Mouse (Mus musculus) midbrain, embryonic 10.5 days (tissue): ENCODE data around the gene Atf5. TPM values are rescaled to one million over a fixed set of nuclear protein-coding genes. Genes with fewer than 3 reads are reported as not detected.

Source experiments
- DNase-seq: peaks from one replicate; pipeline ENCODE4 v3.0.0-alpha.2; 2017; ENCODE audit warnings: low spot score
- H3K27ac ChIP-seq: fragments of 300-500 bp; sonication (generic); replicated peaks from 2 replicates; pipeline ENCODE4 v1.5.1; 2016; ENCODE audit warnings: mild to moderate bottlenecking
- H3K27me3 ChIP-seq: fragments of 300-500 bp; sonication (generic); 2 replicates; pipeline ENCODE4 v1.6.1; 2016; ENCODE audit warnings: low read depth, mild to moderate bottlenecking; ENCODE audit not compliant: poor library complexity, severe bottlenecking
- H3K36me3 ChIP-seq: fragments of 300-500 bp; sonication (generic); 2 replicates; pipeline ENCODE4 v1.6.1; 2016; ENCODE audit warnings: mild to moderate bottlenecking, moderate library complexity
- H3K4me1 ChIP-seq: fragments of 300-500 bp; sonication (generic); 2 replicates; pipeline ENCODE4 v1.6.1; 2016
- H3K4me3 ChIP-seq: fragments of 300-500 bp; sonication (generic); 2 replicates; pipeline ENCODE4 v1.5.1; 2016; ENCODE audit warnings: mild to moderate bottlenecking, moderate library complexity
- H3K9me3 ChIP-seq: fragments of 300-500 bp; sonication (generic); replicated peaks from 2 replicates; pipeline ENCODE4 v1.6.1; 2016; ENCODE audit warnings: mild to moderate bottlenecking
- WGBS: fragments of 180-500 bp; shearing (Covaris S2); methylation state at CpG from one replicate; pipeline ENCODE4 v1.1.7; 2016; 5-methylcytosine and 5-hydroxymethylcytosine counted together
- polyA plus RNA-seq: library from polyadenylated mRNA; unstranded; fragments of >200 nt; fragmentation: Nextera tagmentation; extraction: Ambion mirVana; gene quantifications from 2 replicates; pipeline ENCODE4 v1.2.1, GENCODE M21; 2016

The Atf5 gene
- polyA plus RNA-seq, 1 experiment from 2014 or later: 4.6 TPM

DNA sequence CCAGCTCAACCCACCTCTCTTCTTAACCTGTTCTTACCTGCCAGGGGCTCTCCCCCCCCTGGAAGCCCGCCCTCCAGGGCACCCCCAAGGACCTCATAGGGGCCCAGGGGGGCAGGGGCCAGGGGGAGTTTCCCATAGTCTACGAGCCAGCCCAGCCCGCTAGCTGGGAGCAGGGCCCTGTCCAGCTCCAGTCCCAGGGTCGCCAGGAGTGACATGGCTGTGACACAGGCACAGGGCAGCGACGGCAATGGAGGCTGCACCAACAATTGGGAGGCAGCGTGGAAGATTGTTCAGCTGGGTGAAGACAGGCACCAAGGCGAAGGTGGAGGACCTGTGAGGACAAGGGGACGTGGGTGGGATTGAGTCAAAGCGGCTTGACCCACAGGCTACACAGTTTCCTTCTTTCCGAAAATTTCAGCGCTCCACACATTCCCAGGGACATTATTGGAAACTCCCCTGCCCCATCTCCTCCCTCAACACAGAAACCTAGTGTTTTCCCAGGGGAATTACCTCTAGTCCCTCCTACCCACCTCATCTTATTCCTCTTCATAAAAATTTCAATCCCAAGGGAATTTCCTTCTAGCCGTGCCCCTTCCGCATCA, 1.4 kb downstream of the Atf5 start:
- peak overlapping the region; percentile 88 for H3K4me3 ChIP-seq
- H3K27ac ChIP-seq: peak overlapping the region; percentile 99
- peaks cover 56% of the 10 kb centered on the region for H3K36me3 ChIP-seq
- H3K4me1 ChIP-seq: peaks cover 43% of the 10 kb centered on the region
- H3K27me3 ChIP-seq: no peaks in the 10 kb centered on the region
- DNase-seq: no peak
- 35% methylated on average over 14 of the region's 14 CpGs for WGBS
- H3K9me3 ChIP-seq: no peaks in the 10 kb centered on the region

DNA sequence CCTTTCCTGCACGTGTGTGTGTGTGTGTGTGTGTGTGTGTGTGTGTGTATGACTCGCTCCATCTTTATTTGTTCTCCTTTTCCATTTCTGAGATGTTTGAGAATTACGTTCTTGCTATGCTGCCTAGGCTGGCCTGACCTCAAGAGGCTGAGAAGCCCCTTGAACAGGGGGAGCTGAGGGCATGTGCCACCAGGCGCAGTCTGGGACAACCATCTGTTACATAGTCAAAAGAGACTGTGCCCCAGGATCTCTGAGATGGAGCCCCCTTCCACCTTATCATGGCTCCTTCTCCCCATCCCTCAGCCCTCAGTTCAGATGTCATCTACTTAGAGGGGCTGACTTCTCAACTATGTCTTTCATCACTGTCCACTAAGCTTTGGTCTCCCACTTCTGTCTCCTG, 2.0 kb downstream of the Atf5 start:
- WGBS: 87% methylated on average over 4 of the region's 4 CpGs
- no peaks in the 10 kb centered on the region for H3K27me3 ChIP-seq
- H3K36me3 ChIP-seq: peaks cover 50% of the 10 kb centered on the region
- H3K27ac ChIP-seq: peak overlapping the region; percentile 99
- H3K4me3 ChIP-seq: peak overlapping the region; percentile 88
- DNase-seq: no peak
- peaks cover 37% of the 10 kb centered on the region for H3K4me1 ChIP-seq
- no peaks in the 10 kb centered on the region for H3K9me3 ChIP-seq

DNA sequence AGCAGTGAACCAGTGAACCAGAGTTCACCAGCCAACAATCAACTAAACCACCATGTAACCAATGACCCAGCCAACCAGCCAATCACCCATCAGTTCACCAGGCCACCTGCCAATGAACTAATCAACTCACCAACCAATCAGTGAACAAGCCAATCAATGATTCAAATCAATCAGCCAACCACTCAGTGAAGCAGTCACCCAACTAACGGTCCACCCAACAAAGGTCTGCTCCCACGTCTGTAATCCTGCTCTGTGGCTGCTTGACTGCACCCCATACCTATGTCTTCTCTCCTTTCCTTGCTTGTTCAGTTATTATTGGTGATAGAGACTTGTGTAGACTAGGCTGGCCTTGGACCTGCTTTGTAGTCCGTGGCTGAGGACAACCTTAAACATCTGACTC, 2.5 kb downstream of the Atf5 start:
- no peaks in the 10 kb centered on the region for H3K9me3 ChIP-seq
- H3K4me3 ChIP-seq: no peak overlapping the region
- H3K4me1 ChIP-seq: peaks cover 32% of the 10 kb centered on the region
- no peak for DNase-seq
- 88% methylated on average over 3 of the region's 3 CpGs for WGBS
- H3K36me3 ChIP-seq: peaks cover 46% of the 10 kb centered on the region
- no peak overlapping the region for H3K27ac ChIP-seq
- no peaks in the 10 kb centered on the region for H3K27me3 ChIP-seq

DNA sequence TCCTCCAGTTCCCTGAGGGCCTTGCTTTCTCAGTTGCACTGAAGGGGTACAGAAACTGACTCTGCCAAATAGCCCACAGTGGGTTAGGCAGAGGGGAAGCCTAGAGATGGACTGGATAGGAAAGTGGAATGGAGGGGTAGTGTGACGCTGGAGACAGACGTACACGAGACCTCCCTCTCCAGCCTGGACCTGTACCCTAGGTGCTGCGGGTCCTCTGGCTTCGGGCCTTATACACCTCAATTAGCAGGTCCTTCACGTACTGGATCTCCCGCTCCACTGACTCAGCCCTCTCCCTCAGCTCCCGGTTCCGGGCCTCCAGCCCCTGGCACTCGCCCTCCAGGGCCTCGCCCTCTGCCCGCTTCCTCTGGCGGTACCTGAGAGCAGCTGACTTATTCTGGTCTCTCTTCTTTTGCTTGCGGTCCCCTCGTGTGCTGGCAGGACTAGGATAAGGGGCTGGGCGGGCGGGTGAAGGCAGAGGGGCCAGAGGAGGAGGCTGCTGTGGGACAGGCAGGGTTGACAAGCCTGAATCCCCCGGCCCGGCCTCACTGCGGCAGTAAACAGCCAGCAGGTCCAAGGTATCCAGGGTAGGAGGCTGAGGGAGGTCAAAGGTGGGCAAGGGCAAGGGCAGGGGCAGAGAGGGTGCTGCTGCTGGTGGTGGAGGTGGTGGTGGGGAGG, 3.7 kb downstream of the Atf5 start:
- H3K27ac ChIP-seq: no peak overlapping the region

DNA sequence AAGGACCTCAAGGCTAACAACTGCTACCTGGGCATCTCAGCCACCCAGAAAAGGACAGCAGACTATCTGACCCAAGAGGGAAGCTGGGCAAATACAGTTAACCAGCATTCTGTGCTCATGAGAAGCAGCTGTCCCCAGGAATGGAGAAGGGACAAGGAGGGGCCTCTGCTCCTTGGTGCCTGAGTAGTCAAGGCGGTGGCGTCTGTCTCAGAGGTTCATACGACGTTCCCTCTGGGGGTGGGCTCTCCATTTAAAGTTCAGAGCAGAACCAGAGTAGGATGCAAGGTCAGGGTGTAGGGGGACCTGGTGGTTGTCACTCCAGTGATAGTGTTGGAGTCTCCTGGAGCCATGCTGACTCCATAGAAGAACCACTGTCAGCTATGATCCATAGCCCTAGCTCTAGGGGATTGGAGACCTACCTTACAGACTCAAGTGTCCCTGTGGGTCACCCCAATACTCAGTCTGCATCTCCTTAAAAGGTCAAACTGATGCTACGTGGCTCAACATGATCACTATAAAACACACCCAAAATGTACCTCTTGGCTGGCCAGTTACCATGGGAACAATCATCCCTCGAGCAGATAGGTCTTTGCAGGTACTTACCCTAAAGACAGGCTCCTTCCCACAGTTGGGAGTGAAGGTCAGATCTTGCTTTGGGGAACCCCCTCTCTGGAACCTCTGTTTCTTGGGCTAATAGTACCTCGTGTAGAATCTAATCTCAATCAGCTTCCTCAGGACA, 5.5 kb downstream of the Atf5 start:
- peaks cover 39% of the 10 kb centered on the region for H3K36me3 ChIP-seq
- H3K27ac ChIP-seq: no peak overlapping the region
- 94% methylated on average over 7 of the region's 7 CpGs for WGBS
- DNase-seq: no peak
- no peaks in the 10 kb centered on the region for H3K27me3 ChIP-seq
- no peak overlapping the region for H3K4me3 ChIP-seq
- H3K9me3 ChIP-seq: no peaks in the 10 kb centered on the region
- H3K4me1 ChIP-seq: peaks cover 13% of the 10 kb centered on the region

More for the DNA sequence above, 3.7 kb downstream of the Atf5 start:
- Histone ChIP-seq H3K36me3 (peaks cover 39% of the 10 kb centered on the region), H3K4me3 (no peak overlapping the region), H3K27me3 (no peaks in the 10 kb centered on the region), H3K4me1 (peaks cover 20% of the 10 kb centered on the region), H3K9me3 (no peaks in the 10 kb centered on the region)
- WGBS: 93% methylated on average over 20 of the region's 20 CpGs
- DNase-seq: no peak

DNA sequence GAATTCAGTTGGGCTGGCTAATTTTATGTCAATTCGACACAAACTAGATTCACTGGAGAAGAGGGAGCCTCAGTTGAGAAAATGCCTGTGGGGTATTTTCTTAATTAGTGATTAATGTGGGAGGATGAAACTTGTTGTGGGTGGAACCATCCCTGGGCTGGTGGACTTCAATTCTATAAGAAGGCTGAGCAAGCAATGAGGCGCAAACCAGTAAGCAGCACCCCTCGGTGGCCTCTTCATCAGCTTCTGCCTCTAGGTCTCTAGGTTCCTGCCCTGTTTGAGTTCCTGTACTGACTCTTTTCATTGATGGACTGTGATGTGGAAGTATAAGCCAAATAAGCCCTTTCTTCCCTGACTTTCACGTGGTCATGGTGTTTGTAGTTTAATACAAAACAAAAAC, 6.1 kb downstream of the Atf5 start:
- 86% methylated on average over 4 of the region's 4 CpGs for WGBS
- Histone ChIP-seq H3K27ac (no peak overlapping the region), H3K36me3 (peaks cover 39% of the 10 kb centered on the region), H3K27me3 (no peaks in the 10 kb centered on the region), H3K9me3 (no peaks in the 10 kb centered on the region), H3K4me1 (peaks cover 12% of the 10 kb centered on the region), H3K4me3 (no peak overlapping the region)
- no peak for DNase-seq

DNA sequence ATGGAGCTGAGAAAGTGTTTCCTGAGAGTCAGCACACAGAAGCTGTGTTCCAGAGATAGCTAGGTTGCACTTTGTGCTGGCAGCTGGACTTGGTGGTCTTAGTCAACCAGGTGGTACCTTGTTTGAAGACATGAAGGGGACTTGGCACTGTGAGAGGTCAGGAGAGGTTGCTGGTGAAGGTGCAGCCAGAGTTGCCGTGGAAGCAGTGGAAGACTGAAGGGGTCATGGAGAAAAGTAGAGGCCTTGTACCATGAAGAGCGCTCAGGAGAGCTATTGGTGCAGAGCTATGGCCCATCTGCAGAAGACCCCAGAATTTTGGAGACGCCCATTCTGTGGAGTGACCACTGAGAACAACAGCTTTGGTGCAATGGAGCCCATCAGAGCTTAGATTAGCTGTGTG, 7.0 kb downstream of the Atf5 start:
- peaks cover 3% of the 10 kb centered on the region; the same call in 1 of the 2 replicates for H3K4me1 ChIP-seq
- H3K27ac ChIP-seq: no peak overlapping the region
- peaks cover 38% of the 10 kb centered on the region for H3K36me3 ChIP-seq
- WGBS: 90% methylated on average over 3 of the region's 3 CpGs
- no peaks in the 10 kb centered on the region for H3K27me3 ChIP-seq
- DNase-seq: no peak
- H3K4me3 ChIP-seq: no peak overlapping the region
- H3K9me3 ChIP-seq: no peaks in the 10 kb centered on the region

DNA sequence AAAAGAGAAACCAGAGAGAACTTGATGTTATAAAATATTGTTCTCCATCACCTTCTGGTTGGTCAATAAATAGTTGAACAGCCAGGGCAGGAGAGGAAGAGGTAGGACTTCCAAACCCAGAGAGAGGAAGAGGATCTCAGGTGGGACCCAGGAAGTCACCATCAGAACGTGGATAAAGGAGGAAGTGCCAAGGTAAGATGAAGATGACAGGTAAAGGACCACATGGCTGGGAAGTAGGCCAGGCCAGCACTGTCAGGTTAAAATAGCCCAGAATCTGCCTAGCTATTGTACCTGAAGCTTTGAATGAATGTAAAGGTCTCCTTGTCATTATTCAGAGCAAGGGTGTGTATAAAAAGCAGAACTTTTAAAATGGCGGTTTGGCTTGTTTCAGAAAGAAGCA, 7.5 kb downstream of the Atf5 start:
- Histone ChIP-seq H3K4me1 (no peaks in the 10 kb centered on the region), H3K36me3 (peaks cover 33% of the 10 kb centered on the region), H3K27me3 (no peaks in the 10 kb centered on the region), H3K9me3 (no peaks in the 10 kb centered on the region), H3K27ac (no peak overlapping the region), H3K4me3 (no peak overlapping the region)
- DNase-seq: no peak
- WGBS: 84% methylated on average over 2 of the region's 2 CpGs

DNA sequence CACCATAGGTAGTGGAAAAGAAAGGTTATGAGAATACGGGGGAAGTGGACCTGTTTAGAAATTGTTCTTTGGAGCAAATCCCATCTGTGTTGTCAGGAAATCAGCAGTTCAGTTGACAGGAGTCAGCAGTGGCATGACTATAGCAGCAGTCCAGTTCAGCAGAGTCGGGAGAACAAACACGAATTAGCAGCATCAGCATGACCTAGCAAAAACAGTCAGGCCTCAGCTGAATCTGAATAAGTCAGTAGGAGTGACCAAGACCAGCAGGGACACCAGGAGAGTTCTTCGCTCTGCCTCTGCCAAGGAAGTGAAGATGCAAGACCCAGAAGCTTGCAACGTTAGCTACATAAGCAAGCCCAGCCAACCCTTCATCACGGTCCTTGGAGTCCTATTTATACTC, 23.7 kb downstream of the Atf5 start:
- no peak overlapping the region for H3K27ac ChIP-seq
- H3K4me3 ChIP-seq: no peak overlapping the region
- H3K9me3 ChIP-seq: peaks cover 18% of the 10 kb centered on the region; the same call in 1 of the 2 replicates
- H3K36me3 ChIP-seq: no peaks in the 10 kb centered on the region
- no peak for DNase-seq
- no peaks in the 10 kb centered on the region for H3K27me3 ChIP-seq
- 90% methylated on average over 6 of the region's 6 CpGs for WGBS
- peaks cover 4% of the 10 kb centered on the region; the same call in 1 of the 2 replicates for H3K4me1 ChIP-seq

DNA sequence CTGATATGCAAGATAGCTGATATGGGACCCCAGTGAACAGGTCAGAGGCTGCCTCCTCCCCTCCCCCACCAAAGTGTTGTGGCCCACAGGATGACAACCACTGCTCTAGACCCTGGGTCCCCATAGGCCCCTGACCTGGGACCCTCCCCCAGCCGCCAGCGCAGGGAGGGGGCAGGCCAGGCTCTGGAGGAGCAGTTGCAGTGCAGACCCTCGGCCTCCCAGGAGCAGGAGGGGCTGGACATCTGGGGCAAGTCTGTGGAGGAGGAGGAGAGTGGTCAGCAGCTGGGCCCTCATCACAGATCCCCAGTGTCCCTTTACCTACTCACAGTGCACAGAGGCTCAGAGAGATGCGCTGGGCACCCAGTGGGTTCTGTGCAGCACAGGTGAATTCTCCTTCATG, 26.4 kb downstream of the Atf5 start:
- WGBS: 66% methylated on average over 4 of the region's 4 CpGs
- H3K27ac ChIP-seq: no peak overlapping the region
- H3K4me3 ChIP-seq: no peak overlapping the region
- peaks cover 14% of the 10 kb centered on the region; the same call in 1 of the 2 replicates for H3K9me3 ChIP-seq
- no peaks in the 10 kb centered on the region for H3K36me3 ChIP-seq
- DNase-seq: no peak
- H3K27me3 ChIP-seq: no peaks in the 10 kb centered on the region
- peaks cover 4% of the 10 kb centered on the region; the same call in 1 of the 2 replicates for H3K4me1 ChIP-seq

DNA sequence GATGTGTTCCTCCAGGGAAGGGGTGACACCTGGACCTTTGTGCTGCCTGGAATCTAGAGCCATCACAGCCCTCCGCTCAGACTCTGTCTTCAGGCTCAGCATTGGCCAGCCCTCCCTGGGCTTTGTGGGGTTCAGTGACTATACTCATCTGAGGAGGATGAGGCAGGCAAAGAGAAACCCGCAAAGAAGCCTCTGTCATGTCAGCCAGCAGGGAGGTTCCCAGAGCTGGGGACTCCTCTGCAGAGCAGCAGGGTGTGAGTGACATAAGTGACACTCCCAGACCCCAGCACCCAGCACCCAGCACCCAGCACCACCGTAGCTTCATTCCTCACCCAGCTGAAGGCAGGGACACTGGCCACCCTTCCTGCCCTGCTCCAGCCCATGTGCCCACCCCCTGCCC, 26.9 kb downstream of the Atf5 start:
- Histone ChIP-seq H3K36me3 (no peaks in the 10 kb centered on the region), H3K4me1 (peaks cover 4% of the 10 kb centered on the region; the same call in 1 of the 2 replicates), H3K27me3 (no peaks in the 10 kb centered on the region), H3K4me3 (no peak overlapping the region), H3K9me3 (peaks cover 9% of the 10 kb centered on the region; the same call in 1 of the 2 replicates), H3K27ac (no peak overlapping the region)
- DNase-seq: no peak
- WGBS: 71% methylated on average over 3 of the region's 3 CpGs

DNA sequence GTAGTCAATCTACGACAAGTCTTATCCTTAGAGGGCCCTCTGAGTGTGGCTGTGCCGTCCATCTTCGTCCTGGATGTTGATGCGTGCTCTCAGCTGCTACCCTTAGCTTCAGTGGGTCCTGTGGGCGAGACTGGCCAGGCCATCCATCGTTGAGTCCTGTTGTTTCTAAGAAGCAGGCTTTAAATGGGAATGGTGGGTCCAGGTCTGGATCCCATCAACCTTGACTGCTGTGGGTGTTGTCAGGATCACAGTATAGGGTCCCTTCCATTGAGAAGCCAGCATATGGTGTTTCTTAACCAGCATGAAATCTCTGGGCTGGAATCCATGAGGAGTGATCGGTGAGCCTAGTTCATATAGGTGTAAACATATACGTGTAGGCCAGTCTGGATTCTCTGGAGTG, 36.4 kb downstream of the Atf5 start:
- Histone ChIP-seq H3K4me1 (no peaks in the 10 kb centered on the region), H3K4me3 (no peak overlapping the region)
- 88% methylated on average over 8 of the region's 8 CpGs for WGBS

More for the DNA sequence above, 36.4 kb downstream of the Atf5 start:
- no peak overlapping the region for H3K27ac ChIP-seq
- no peak for DNase-seq
- no peaks in the 10 kb centered on the region for H3K9me3 ChIP-seq
- H3K27me3 ChIP-seq: no peaks in the 10 kb centered on the region
- peaks cover 32% of the 10 kb centered on the region for H3K36me3 ChIP-seq
